Mouse (Mus musculus): ENCODE results near the gene Cyp4f39. TPM values are rescaled to one million over a fixed set of nuclear protein-coding genes. Genes with fewer than 3 reads are reported as not detected.
A peak's percentile ranks its signal among the peaks of the same experiment; 100 is the strongest.
"Not testable (repeated sequence)": the region's sequence is repeated elsewhere in the genome, so short reads cannot be mapped to it uniquely, and the experiment has no call there.

The Cyp4f39 gene
- polyA plus RNA-seq, 1 experiment from 2014 or later, result 0.23 TPM

- H3K4me3 ChIP-seq, result peak overlapping the region; percentile 52
- 37% methylated on average over 9 of the region's 9 CpGs for WGBS
- H3K36me3 ChIP-seq, result no peaks in the 10 kb centered on the region
- H3K4me2 ChIP-seq (replicated peaks), result peak overlapping the region; percentile 86
- H3K27me3 ChIP-seq, result no peaks in the 10 kb centered on the region
- peaks cover 20% of the 10 kb centered on the region for H3K4me1 ChIP-seq
- no peak for ATAC-seq (replicated peaks)
- peak overlapping the region; percentile 73 for H3K27ac ChIP-seq (replicated peaks)
- H3K9me3 ChIP-seq, result no peaks in the 10 kb centered on the region
- peak overlapping the region; percentile 53 for H3K9ac ChIP-seq (replicated peaks)
These were observed 54.3 kb downstream of the Cyp4f39 start for GRCm38 (mm10) chr17:32506729-32507245.

- no peak for ATAC-seq (replicated peaks)
- no peak overlapping the region for H3K27ac ChIP-seq (replicated peaks)
- 52% methylated on average over 5 of the region's 5 CpGs for WGBS
- H3K4me2 ChIP-seq (replicated peaks), result no peak overlapping the region
- no peak overlapping the region for H3K4me3 ChIP-seq
- no peaks in the 10 kb centered on the region for H3K36me3 ChIP-seq
- H3K9me3 ChIP-seq, result no peaks in the 10 kb centered on the region
- no peak overlapping the region for H3K9ac ChIP-seq (replicated peaks)
- no peaks in the 10 kb centered on the region for H3K4me1 ChIP-seq
- H3K27me3 ChIP-seq, result no peaks in the 10 kb centered on the region
These were observed 63.6 kb downstream of the Cyp4f39 start for GRCm38 (mm10) chr17:32516126-32516525.

GRCm38 (mm10) chr17:32521981-32522380, 69.5 kb downstream of the Cyp4f39 start:
- Histone ChIP-seq H3K4me3 (no peak overlapping the region), H3K9me3 (no peaks in the 10 kb centered on the region), H3K36me3 (peaks cover 3% of the 10 kb centered on the region; the same call in 1 of the 2 replicates), H3K4me2 (replicated peaks) (no peak overlapping the region), H3K27ac (replicated peaks) (no peak overlapping the region), H3K4me1 (no peaks in the 10 kb centered on the region), H3K27me3 (no peaks in the 10 kb centered on the region), H3K9ac (replicated peaks) (no peak overlapping the region)
- 84% methylated on average over 5 of the region's 5 CpGs for whole genome bisulfite sequencing
- ATAC-seq (replicated peaks), result no peak

GRCm38 (mm10) chr17:32522386-32522785, 69.9 kb downstream of the Cyp4f39 start:
- no peak overlapping the region for H3K4me3 ChIP-seq
- no peak overlapping the region for H3K4me2 ChIP-seq (replicated peaks)
- ATAC-seq (replicated peaks), result no peak
- no peaks in the 10 kb centered on the region for H3K27me3 ChIP-seq
- H3K36me3 ChIP-seq, result peaks cover 3% of the 10 kb centered on the region; the same call in 1 of the 2 replicates
- WGBS, result 87% methylated on average over 4 of the region's 4 CpGs
- no peaks in the 10 kb centered on the region for H3K4me1 ChIP-seq
- no peaks in the 10 kb centered on the region for H3K9me3 ChIP-seq
- H3K27ac ChIP-seq (replicated peaks), result no peak overlapping the region
- no peak overlapping the region for H3K9ac ChIP-seq (replicated peaks)

GRCm38 (mm10) chr17:32522816-32523215, 70.3 kb downstream of the Cyp4f39 start:
- H3K9me3 ChIP-seq, result no peaks in the 10 kb centered on the region
- no peak overlapping the region for H3K4me3 ChIP-seq
- no peak overlapping the region for H3K4me2 ChIP-seq (replicated peaks)
- peaks cover 3% of the 10 kb centered on the region; the same call in 1 of the 2 replicates for H3K36me3 ChIP-seq
- no peak overlapping the region for H3K9ac ChIP-seq (replicated peaks)
- ATAC-seq (replicated peaks), result no peak
- no peak overlapping the region for H3K27ac ChIP-seq (replicated peaks)
- H3K4me1 ChIP-seq, result no peaks in the 10 kb centered on the region
- WGBS, result 92% methylated on average over 5 of the region's 5 CpGs
- no peaks in the 10 kb centered on the region for H3K27me3 ChIP-seq

- H3K27me3 ChIP-seq, result no peaks in the 10 kb centered on the region
- no peak overlapping the region for H3K9ac ChIP-seq (replicated peaks)
- peaks cover 5% of the 10 kb centered on the region for H3K4me1 ChIP-seq
- peaks cover 3% of the 10 kb centered on the region; the same call in 1 of the 2 replicates for H3K36me3 ChIP-seq
- H3K4me3 ChIP-seq, result no peak overlapping the region
- no peak overlapping the region for H3K4me2 ChIP-seq (replicated peaks)
- no peak for ATAC-seq (replicated peaks)
- H3K9me3 ChIP-seq, result no peaks in the 10 kb centered on the region
- H3K27ac ChIP-seq (replicated peaks), result no peak overlapping the region
- WGBS, result 92% methylated on average over 11 of the region's 11 CpGs
These were observed 71.4 kb downstream of the Cyp4f39 start for GRCm38 (mm10) chr17:32523895-32524294.

GRCm38 (mm10) chr17:32526341-32526740, 73.8 kb downstream of the Cyp4f39 start:
- H3K4me2 ChIP-seq (replicated peaks); H3K4me1 ChIP-seq; H3K9ac ChIP-seq (replicated peaks); H3K36me3 ChIP-seq; H3K27ac ChIP-seq (replicated peaks); H3K27me3 ChIP-seq; H3K4me3 ChIP-seq; ATAC-seq (replicated peaks); H3K9me3 ChIP-seq: not testable (repeated sequence)
- WGBS, result 100% methylated on average over 1 of the region's 1 CpGs

- no peak overlapping the region for H3K4me3 ChIP-seq
- no peak overlapping the region for H3K27ac ChIP-seq (replicated peaks)
- H3K9ac ChIP-seq (replicated peaks), result no peak overlapping the region
- ATAC-seq (replicated peaks), result no peak
- H3K4me1 ChIP-seq, result peaks cover 5% of the 10 kb centered on the region
- whole genome bisulfite sequencing, result 86% methylated on average over 11 of the region's 11 CpGs
- H3K9me3 ChIP-seq, result no peaks in the 10 kb centered on the region
- H3K36me3 ChIP-seq, result peaks cover 3% of the 10 kb centered on the region; the same call in 1 of the 2 replicates
- H3K4me2 ChIP-seq (replicated peaks), result no peak overlapping the region
- no peaks in the 10 kb centered on the region for H3K27me3 ChIP-seq
These were observed 75.2 kb downstream of the Cyp4f39 start for GRCm38 (mm10) chr17:32527748-32528147.

GRCm38 (mm10) chr17:32528408-32529337, 76.2 kb downstream of the Cyp4f39 start:
- WGBS, result 18% methylated on average over 26 of the region's 26 CpGs
- H3K4me1 ChIP-seq, result peaks cover 5% of the 10 kb centered on the region
- no peak overlapping the region for H3K9ac ChIP-seq (replicated peaks)
- peak overlapping the region; percentile 30 for H3K4me2 ChIP-seq (replicated peaks)
- 0 out of 2 replicates have a peak, but pooled peaks have one; percentile 13 for ATAC-seq (replicated peaks)
- H3K9me3 ChIP-seq, result no peaks in the 10 kb centered on the region
- peaks cover 2% of the 10 kb centered on the region; the same call in 1 of the 2 replicates for H3K36me3 ChIP-seq
- no peaks in the 10 kb centered on the region for H3K27me3 ChIP-seq
- no peak overlapping the region for H3K27ac ChIP-seq (replicated peaks)
- no peak overlapping the region for H3K4me3 ChIP-seq

GRCm38 (mm10) chr17:32532356-32532755, 79.8 kb downstream of the Cyp4f39 start:
- 72% methylated on average over 4 of the region's 4 CpGs for WGBS
- not testable (repeated sequence) for H3K4me3 ChIP-seq; H3K27me3 ChIP-seq; H3K27ac ChIP-seq (replicated peaks); H3K9me3 ChIP-seq; ATAC-seq (replicated peaks); H3K4me2 ChIP-seq (replicated peaks); H3K36me3 ChIP-seq; H3K9ac ChIP-seq (replicated peaks)
- H3K4me1 ChIP-seq, result peaks cover 15% of the 10 kb centered on the region

- ATAC-seq (replicated peaks), result no peak
- 89% methylated on average over 6 of the region's 6 CpGs for WGBS
- no peaks in the 10 kb centered on the region for H3K36me3 ChIP-seq
- no peaks in the 10 kb centered on the region for H3K27me3 ChIP-seq
- H3K4me1 ChIP-seq, result peaks cover 10% of the 10 kb centered on the region
- H3K27ac ChIP-seq (replicated peaks), result no peak overlapping the region
- H3K4me3 ChIP-seq, result no peak overlapping the region
- no peak overlapping the region for H3K9ac ChIP-seq (replicated peaks)
- no peak overlapping the region for H3K4me2 ChIP-seq (replicated peaks)
- no peaks in the 10 kb centered on the region for H3K9me3 ChIP-seq
These were observed 81.5 kb downstream of the Cyp4f39 start for GRCm38 (mm10) chr17:32534068-32534467.

- not testable (repeated sequence) for H3K27me3 ChIP-seq; H3K9me3 ChIP-seq; H3K27ac ChIP-seq (replicated peaks); H3K36me3 ChIP-seq; H3K4me1 ChIP-seq
- Histone ChIP-seq H3K4me2 (replicated peaks) (peak within 1 kb of the TSS; percentile 69), H3K4me3 (peak within 1 kb of the TSS; percentile 49), H3K9ac (replicated peaks) (peak within 1 kb of the TSS; percentile 60)
- ATAC-seq (replicated peaks), result peak; percentile 95
- WGBS, result 7% methylated on average over 5 of the region's 5 CpGs
These were observed 83.7 kb downstream of the Cyp4f39 start, which contains the start of gene Cyp4f16 for GRCm38 (mm10) chr17:32536051-32536866. Gene Cyp4f16, plus strand, starts transcription at chr17:32536558.

Measured in forebrain, embryonic 15.5 days (tissue).